Mouse (Mus musculus) hindbrain, embryonic 11.5 days (tissue): ENCODE measurements around the gene Pidd1. TPM values are rescaled to one million over a fixed set of nuclear protein-coding genes. Genes with fewer than 3 reads are reported as not detected.
A peak's percentile ranks its signal among the peaks of the same experiment; 100 is the strongest.

Source experiments
- ATAC-seq: fragments of 200-750 bp; cut with Nextera tagmentation; 2 replicates; pipeline ENCODE4 v1.8.0; 2017; ENCODE audit warnings: mild to moderate bottlenecking, moderate TSS enrichment, moderate library complexity; ENCODE audit not compliant: low FRiP score
- DNase-seq: peaks from one replicate; pipeline ENCODE4 v3.0.0-alpha.2; 2015; ENCODE audit warnings: low spot score
- H3K27ac ChIP-seq: fragments of 300-500 bp; sonication (generic); 2 replicates; pipeline ENCODE4 v1.5.1; 2014; ENCODE audit warnings: mild to moderate bottlenecking, low read depth, low read length
- H3K27me3 ChIP-seq: fragments of 300-500 bp; sonication (generic); 2 replicates; pipeline ENCODE4 v1.6.1; 2014; ENCODE audit warnings: mild to moderate bottlenecking, low read length, moderate library complexity, mixed read lengths; ENCODE audit not compliant: control insufficient read depth, insufficient read depth
- H3K36me3 ChIP-seq: fragments of 300-500 bp; sonication (generic); 2 replicates; pipeline ENCODE4 v1.6.1; 2014; ENCODE audit warnings: mild to moderate bottlenecking, low read length, moderate library complexity, mixed read lengths; ENCODE audit not compliant: control insufficient read depth, insufficient read depth
- H3K4me1 ChIP-seq: fragments of 300-500 bp; sonication (generic); replicated peaks from 2 replicates; pipeline ENCODE4 v1.6.1; 2014; ENCODE audit warnings: low read length, mixed read lengths; ENCODE audit not compliant: control insufficient read depth, insufficient read depth
- H3K4me2 ChIP-seq: fragments of 300-500 bp; sonication (generic); replicated peaks from 2 replicates; pipeline ENCODE4 v1.6.1; 2014; ENCODE audit warnings: mild to moderate bottlenecking, low read depth, low read length
- H3K4me3 ChIP-seq: fragments of 300-500 bp; sonication (generic); 2 replicates; pipeline ENCODE4 v1.5.1; 2014; ENCODE audit warnings: low read depth, low read length
- H3K9ac ChIP-seq: fragments of 300-500 bp; sonication (generic); 2 replicates; pipeline ENCODE4 v1.6.1; 2014; ENCODE audit warnings: low read depth, low read length
- H3K9me3 ChIP-seq: fragments of 300-500 bp; sonication (generic); 2 replicates; pipeline ENCODE4 v1.6.1; 2016; ENCODE audit warnings: low read length; ENCODE audit not compliant: control insufficient read depth
- WGBS: fragments of 180-500 bp; shearing (Covaris S2); extraction: QIAGEN DNeasy Blood & Tissue Kit; methylation state at CpG from one replicate; pipeline ENCODE4 v1.1.7; 2014; 5-methylcytosine and 5-hydroxymethylcytosine counted together
- polyA plus RNA-seq: library from polyadenylated mRNA; unstranded; fragments of >200 nt; fragmentation: Nextera tagmentation; extraction: Ambion mirVana; gene quantifications from 2 replicates; pipeline ENCODE4 v1.2.1, GENCODE M21; 2014

Gene Pidd1
- polyA plus RNA-seq, 1 experiment from 2014 or later: 8.6 TPM

- H3K4me3 ChIP-seq: no peak overlapping the region
- DNase-seq (no peak), ATAC-seq (no peak)
- H3K4me1 ChIP-seq: peaks cover 10% of the 10 kb centered on the region
- no peaks in the 10 kb centered on the region for H3K36me3 ChIP-seq
- 0 out of 2 replicates have a peak overlapping the region, but pooled peaks have one; percentile 9 for H3K4me2 ChIP-seq
- WGBS: 3% methylated on average over 37 of the region's 38 CpGs
- no peaks in the 10 kb centered on the region for H3K9me3 ChIP-seq
- H3K27me3 ChIP-seq: peaks cover 72% of the 10 kb centered on the region
- H3K27ac ChIP-seq: no peak overlapping the region
- no peak overlapping the region for H3K9ac ChIP-seq
Observed at GRCm38 (mm10) chr7:141464603-141465201, 20.9 kb upstream of the Pidd1 start.

- WGBS: 20% methylated on average over 12 of the region's 12 CpGs
- Histone ChIP-seq H3K4me1 (peaks cover 5% of the 10 kb centered on the region), H3K4me2 (no peak overlapping the region), H3K9me3 (no peaks in the 10 kb centered on the region), H3K27ac (no peak overlapping the region), H3K4me3 (no peak overlapping the region), H3K9ac (no peak overlapping the region), H3K27me3 (peaks cover 77% of the 10 kb centered on the region), H3K36me3 (no peaks in the 10 kb centered on the region)
- no peak for ATAC-seq
- no peak for DNase-seq
Observed at GRCm38 (mm10) chr7:141463824-141464602, 20.2 kb upstream of the Pidd1 start.

- 12% methylated on average over 5 of the region's 5 CpGs for WGBS
- H3K4me3 ChIP-seq: no peak overlapping the region
- 0 out of 2 replicates have a peak, but pooled peaks cover 3% of the 10 kb centered on the region for H3K4me1 ChIP-seq
- H3K27ac ChIP-seq: no peak overlapping the region
- peaks cover 77% of the 10 kb centered on the region for H3K27me3 ChIP-seq
- H3K9me3 ChIP-seq: no peaks in the 10 kb centered on the region
- H3K36me3 ChIP-seq: no peaks in the 10 kb centered on the region
- ATAC-seq: no peak
- no peak overlapping the region for H3K9ac ChIP-seq
- H3K4me2 ChIP-seq: peak overlapping the region; percentile 53
- DNase-seq: no peak
Observed at GRCm38 (mm10) chr7:141462333-141462821, 18.6 kb upstream of the Pidd1 start.

- no peak overlapping the region for H3K27ac ChIP-seq
- ATAC-seq (no peak), DNase-seq (no peak)
- H3K4me1 ChIP-seq: 0 out of 2 replicates have a peak, but pooled peaks cover 3% of the 10 kb centered on the region
- peak overlapping the region; percentile 34; the same call in 1 of the 2 replicates for H3K9ac ChIP-seq
- H3K4me3 ChIP-seq: peak overlapping the region; percentile 32
- no peaks in the 10 kb centered on the region for H3K36me3 ChIP-seq
- H3K27me3 ChIP-seq: peaks cover 74% of the 10 kb centered on the region
- no peaks in the 10 kb centered on the region for H3K9me3 ChIP-seq
- peak overlapping the region; percentile 53 for H3K4me2 ChIP-seq
- WGBS: 3% methylated on average over 58 of the region's 59 CpGs
Observed at GRCm38 (mm10) chr7:141461521-141462332, 17.9 kb upstream of the Pidd1 start.

GRCm38 (mm10) chr7:141460391-141461113 lies 16.7 kb upstream of the Pidd1 start, which contains the start of gene Cracr2b:
TSS of gene Cracr2b (plus strand) at chr7:141461094.
- no peak within 1 kb of the TSS for H3K27ac ChIP-seq
- H3K4me3 ChIP-seq: peak within 1 kb of the TSS; percentile 32
- peak within 1 kb of the TSS; percentile 34; the same call in 1 of the 2 replicates for H3K9ac ChIP-seq
- H3K9me3 ChIP-seq: no peaks in the 10 kb centered on the region
- H3K4me2 ChIP-seq: peak within 1 kb of the TSS; percentile 53
- no peaks in the 10 kb centered on the region for H3K36me3 ChIP-seq
- ATAC-seq (no peak), DNase-seq (no peak)
- WGBS: 73% methylated on average over 15 of the region's 15 CpGs
- H3K4me1 ChIP-seq: peaks cover 3% of the 10 kb centered on the region; the same call in 1 of the 2 replicates
- H3K27me3 ChIP-seq: peaks cover 63% of the 10 kb centered on the region

- Histone ChIP-seq H3K9me3 (no peaks in the 10 kb centered on the region), H3K9ac (no peak overlapping the region), H3K27me3 (peaks cover 58% of the 10 kb centered on the region), H3K36me3 (no peaks in the 10 kb centered on the region), H3K27ac (no peak overlapping the region), H3K4me2 (no peak overlapping the region; the same call in 1 of the 2 replicates), H3K4me3 (no peak overlapping the region), H3K4me1 (peaks cover 3% of the 10 kb centered on the region; the same call in 1 of the 2 replicates)
- 72% methylated on average over 5 of the region's 5 CpGs for WGBS
- ATAC-seq (no peak), DNase-seq (no peak)
Observed at GRCm38 (mm10) chr7:141460001-141460390, 16.2 kb upstream of the Pidd1 start.

GRCm38 (mm10) chr7:141459301-141459711 lies 15.5 kb upstream of the Pidd1 start:
- H3K9ac ChIP-seq: no peak overlapping the region
- peaks cover 3% of the 10 kb centered on the region; the same call in 1 of the 2 replicates for H3K4me1 ChIP-seq
- H3K36me3 ChIP-seq: no peaks in the 10 kb centered on the region
- H3K4me2 ChIP-seq: no peak overlapping the region
- 93% methylated on average over 17 of the region's 17 CpGs for WGBS
- H3K27me3 ChIP-seq: peaks cover 52% of the 10 kb centered on the region
- no peak overlapping the region for H3K4me3 ChIP-seq
- no peaks in the 10 kb centered on the region for H3K9me3 ChIP-seq
- no peak overlapping the region for H3K27ac ChIP-seq
- ATAC-seq (no peak), DNase-seq (no peak)

GRCm38 (mm10) chr7:141458661-141459060 lies 14.8 kb upstream of the Pidd1 start:
- H3K4me2 ChIP-seq: no peak overlapping the region
- H3K9me3 ChIP-seq: no peaks in the 10 kb centered on the region
- H3K27me3 ChIP-seq: peaks cover 45% of the 10 kb centered on the region
- H3K27ac ChIP-seq: no peak overlapping the region
- no peak for DNase-seq
- peaks cover 3% of the 10 kb centered on the region; the same call in 1 of the 2 replicates for H3K4me1 ChIP-seq
- H3K9ac ChIP-seq: no peak overlapping the region
- no peaks in the 10 kb centered on the region for H3K36me3 ChIP-seq
- WGBS: 84% methylated on average over 11 of the region's 11 CpGs
- no peak overlapping the region for H3K4me3 ChIP-seq
- ATAC-seq: no peak
